Mouse (Mus musculus): Measurements from ENCODE around the gene Rgs6.

Gene Rgs6

DNA sequence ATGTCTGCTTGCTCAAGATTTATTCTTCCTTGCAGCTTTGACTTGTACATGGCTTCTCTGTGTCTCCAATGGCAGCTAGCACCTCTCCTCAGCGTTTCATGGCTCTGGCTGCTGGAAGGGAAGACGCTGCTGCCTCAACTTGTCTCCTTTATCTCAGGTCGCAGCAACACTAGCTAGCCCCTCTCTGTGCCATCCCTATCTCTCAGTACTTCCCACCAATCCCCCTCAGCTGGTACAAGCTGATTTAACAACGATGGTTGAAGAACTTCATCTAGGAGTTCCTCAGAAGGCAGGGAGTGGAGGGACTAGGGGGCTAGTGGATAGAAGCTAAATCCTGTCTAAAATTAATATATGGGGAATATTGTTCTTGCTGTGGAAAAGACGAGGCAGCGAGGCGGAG, 503.9 kb downstream of the Rgs6 start:
- DNase-seq (ENCODE audit: low spot score), result no peak

DNA sequence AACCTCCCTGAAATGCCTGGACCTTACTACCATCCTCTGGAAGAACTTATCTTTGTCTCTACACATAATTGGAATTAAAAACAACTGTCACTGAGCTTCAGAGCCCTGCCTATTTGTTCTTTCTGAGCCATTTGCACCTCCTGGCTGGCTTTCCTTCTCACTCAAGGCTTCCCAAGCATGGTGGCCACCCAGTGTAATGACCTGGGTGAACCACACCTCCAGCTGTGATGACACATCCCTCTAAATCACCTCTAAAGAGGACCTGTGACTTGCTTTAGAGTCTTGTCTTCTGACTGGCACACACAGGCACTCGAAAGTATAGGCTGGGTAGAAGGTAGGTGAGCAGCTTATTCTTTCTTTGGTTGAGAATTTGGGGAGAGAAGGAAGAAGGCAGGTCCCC, 509.7 kb downstream of the Rgs6 start:
- no peak for DNase-seq (ENCODE audit: low spot score)

DNA sequence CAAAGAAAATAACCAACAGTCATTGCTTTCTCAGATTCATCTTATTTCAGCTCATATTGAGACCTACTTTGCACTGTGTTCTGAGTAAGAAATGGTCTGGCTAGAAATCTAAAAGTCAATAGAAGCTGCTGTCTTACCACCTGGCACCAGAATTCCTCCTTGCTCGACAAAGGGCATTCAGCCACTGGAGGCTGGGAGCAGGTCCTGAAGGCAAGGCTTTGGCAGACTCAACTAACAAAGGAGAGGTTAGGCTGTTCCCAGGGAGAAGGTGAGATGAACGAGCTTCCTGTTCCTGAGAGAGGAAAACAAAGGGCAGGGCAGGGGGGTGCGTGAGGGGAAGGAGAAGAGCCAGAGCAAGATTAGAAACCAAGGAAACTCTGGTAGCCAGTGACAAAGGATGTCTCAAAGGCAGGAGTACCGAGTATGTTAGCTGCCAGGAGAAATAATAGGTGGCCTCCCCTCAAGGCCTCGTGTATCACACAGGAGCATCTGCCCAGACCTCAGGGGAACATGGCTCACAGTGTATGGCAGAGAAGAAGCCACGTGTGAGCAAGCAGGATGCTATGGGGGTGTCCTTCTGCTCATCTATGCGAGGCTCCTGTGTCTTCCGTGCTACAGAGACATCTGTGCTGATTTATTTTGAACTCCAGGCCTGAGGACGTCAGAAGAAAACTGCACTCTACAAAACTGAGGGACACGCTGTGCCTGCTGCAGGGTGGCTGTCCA, 510.7 kb downstream of the Rgs6 start:
- no peak for DNase-seq (ENCODE audit: low spot score)

DNA sequence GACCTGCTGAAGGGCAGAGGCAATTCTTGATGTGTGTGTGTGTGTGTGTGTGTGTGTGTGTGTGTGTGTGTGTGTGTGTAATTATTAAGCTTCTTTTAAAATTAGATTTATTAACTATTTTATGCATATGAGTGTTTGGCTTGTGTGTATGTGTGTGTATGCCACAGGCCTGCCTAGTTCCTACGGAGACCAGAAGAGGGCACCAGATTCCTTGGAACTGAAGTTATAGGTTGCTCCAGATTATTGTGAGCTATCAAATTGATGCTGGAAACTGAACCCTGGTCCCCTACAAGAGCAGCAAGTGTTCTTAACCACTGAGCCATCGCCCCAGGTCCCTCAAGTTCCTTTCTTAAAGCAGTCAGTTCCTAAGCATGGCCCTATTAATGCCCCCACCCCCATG, 511.8 kb downstream of the Rgs6 start:
- no peak for DNase-seq (ENCODE audit: low spot score)

DNA sequence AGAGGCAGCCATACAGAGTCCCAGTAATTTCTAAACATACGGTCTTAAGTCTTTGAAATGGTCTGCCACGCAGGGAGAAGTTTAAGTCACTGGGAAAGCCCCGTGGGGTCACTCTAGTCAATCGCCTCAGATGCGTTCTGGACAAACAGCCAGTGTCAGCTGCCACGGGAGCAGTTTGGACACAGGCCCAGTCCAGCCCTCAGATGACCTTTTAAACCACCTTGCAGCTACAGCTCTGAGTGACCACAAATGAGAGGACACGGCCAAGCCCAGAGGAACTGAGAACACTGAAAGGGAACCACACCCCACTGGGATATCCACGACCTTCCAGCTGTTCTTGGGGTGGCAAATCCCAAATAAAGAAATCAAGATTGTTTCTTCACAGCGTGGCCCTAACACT, 512.3 kb downstream of the Rgs6 start:
- no peak for DNase-seq (ENCODE audit: low spot score)

DNA sequence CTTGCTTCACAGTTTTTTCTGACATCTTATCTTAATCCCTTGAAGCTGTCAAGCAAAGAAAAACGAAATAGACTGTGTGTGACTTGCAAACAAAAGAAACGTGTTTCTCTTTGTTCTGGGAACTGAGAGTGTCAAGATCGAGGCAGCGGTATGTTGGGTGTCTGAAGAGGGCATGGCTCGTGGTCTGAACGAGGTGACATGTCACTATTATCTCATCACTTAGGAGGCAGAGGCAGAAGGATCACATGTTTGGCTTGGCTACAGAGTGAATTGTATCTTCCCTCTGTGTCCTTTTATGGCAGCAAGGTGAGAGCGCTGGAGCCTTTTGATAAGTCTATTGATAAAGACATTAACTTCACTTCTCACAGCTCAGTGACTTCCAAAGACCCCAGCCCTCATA, 512.8 kb downstream of the Rgs6 start:
- no peak for DNase-seq (ENCODE audit: low spot score)

DNA sequence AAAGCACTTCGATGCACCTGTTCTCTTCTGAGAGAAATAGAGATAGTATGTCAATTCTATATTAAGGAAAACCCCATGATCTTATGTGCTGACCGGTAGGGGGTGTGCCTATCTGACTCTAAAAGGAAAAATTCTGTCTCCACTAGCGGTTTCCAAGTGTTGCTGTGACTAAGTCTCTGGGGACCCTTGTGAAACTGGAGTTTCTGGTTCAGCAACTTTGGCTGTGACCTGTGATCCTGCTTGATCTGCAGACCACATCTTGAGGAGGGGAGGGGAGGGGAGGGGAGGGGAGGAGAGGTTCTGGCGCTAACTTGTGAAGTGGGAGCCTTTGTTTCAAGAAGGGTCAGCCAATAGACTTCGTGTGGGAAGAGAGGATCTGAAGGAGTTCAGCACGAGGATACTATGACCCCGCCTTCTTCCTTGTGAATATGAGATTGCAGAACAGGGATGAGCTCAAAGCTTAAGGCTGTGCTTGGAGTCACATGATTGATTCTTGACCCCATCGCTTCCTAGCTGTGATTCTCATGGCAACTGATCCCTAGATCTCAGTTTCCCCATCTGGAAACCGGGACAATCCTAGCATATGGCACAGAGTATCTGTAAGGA, 517.5 kb downstream of the Rgs6 start:
- no peak for DNase-seq (ENCODE audit: low spot score)

DNA sequence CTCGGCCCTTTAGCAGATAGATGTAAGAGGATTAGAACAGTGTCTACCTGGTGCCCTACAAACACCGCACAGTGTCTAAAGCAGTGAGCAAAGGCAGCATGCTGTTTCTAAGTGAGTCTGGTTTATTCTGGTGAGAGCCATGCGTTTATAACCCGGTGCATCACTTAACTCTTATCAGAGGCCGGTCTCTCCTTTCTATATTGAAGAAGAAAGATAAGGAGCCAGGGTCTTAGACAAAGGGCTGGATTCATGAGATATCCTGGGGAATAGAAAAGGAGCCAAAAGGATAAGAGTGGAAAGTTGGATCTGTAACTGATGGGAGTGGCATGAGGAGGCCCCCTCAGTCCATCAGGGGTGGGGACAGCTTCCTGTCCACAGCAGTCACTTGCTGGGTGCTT, 518.0 kb downstream of the Rgs6 start:
- DNase-seq (ENCODE audit: low spot score), result no peak

DNA sequence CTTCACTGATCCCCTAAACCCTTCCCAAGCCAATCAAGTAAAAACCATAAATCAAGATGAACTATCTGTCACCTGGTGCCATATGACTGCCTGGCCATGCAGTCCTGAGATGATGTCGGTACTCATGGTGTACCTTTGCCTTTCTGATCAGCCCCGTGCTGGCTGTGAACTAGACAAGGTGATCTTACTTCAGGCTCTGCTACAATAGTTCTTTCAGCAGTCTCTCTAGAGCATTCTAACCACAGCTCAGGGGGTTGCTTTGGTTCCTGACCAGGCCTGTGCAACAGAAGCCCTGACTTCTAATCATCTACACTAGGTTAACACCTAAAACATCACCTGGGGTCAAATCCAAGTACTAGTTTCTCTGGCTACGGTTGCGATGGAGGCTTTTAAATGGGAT, 521.4 kb downstream of the Rgs6 start:
- DNase-seq (ENCODE audit: low spot score), result no peak

DNA sequence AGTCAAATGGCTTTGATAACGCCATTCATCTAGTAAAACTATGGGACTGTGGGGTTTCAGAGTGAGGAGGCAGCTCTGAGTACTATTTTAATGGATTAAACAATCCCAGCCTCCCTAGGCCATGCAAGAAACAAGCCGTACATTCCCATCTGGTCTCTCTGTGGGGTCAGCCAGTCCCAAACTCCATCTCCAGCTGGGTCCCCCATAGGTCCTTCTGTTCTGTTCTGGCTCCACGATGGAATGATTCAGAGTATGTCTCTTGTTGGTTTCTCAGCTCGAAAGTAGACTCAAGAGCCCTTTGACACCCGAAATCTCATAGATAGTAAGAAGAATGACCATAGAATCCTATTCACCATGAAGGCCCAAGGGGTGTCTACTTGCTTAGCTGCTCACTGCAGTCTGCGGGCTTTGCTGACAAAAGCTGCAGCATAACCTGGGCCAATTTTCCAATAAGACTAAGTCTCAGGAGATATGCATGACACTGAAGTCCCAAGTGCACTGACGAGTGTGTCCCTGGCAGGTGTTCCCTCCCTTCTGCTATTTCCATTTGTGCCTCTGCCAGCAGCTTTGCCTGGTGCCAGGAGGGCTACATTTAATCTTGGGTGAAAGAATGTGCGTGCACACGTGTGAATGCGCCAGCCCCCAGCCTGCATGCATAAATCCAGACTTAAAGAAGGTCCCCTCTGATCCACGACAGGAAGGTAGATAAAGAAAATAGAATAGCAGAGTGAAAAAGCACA, 522.0 kb downstream of the Rgs6 start:
- no peak for DNase-seq (ENCODE audit: low spot score)

DNA sequence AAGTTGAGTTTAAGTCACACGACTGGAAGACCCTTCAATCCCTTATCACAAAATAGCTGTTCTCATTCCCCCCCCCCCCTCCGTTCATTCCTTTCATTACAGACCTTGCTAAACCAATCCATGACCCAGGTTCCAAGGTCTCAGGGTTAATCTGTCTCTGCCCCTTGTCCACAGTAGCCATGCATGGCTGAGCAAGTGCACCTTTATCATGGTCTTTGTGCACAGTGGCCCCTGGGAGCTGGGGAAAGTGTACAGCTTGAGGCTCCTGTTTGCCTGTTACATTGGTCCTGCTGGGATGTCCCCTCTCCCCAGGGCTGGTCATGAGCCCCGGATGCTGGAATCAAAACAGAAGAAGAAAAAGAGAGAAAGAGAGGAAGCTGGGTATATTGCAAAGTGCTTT, 522.6 kb downstream of the Rgs6 start:
- no peak for DNase-seq (ENCODE audit: low spot score)

DNA sequence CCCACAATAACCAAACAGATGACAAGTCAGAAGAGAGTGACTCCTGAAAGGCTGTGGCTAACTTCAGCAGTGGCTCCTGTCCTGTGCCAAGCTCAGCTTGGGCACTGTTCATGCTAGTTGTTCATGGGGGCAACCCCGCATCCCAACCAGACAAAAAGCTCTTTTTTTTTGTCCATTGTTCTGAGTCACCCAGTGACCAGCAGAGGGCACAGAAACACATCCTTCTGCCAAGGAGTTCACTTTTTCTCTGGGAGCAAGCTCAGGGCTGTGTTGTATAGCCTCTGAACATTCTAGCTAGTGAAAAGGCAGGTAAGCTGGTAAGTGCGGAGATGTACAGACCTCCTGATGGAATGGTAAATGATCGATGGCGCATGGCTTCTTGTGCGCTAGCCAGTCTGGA, 524.2 kb downstream of the Rgs6 start:
- no peak for DNase-seq (ENCODE audit: low spot score)

DNA sequence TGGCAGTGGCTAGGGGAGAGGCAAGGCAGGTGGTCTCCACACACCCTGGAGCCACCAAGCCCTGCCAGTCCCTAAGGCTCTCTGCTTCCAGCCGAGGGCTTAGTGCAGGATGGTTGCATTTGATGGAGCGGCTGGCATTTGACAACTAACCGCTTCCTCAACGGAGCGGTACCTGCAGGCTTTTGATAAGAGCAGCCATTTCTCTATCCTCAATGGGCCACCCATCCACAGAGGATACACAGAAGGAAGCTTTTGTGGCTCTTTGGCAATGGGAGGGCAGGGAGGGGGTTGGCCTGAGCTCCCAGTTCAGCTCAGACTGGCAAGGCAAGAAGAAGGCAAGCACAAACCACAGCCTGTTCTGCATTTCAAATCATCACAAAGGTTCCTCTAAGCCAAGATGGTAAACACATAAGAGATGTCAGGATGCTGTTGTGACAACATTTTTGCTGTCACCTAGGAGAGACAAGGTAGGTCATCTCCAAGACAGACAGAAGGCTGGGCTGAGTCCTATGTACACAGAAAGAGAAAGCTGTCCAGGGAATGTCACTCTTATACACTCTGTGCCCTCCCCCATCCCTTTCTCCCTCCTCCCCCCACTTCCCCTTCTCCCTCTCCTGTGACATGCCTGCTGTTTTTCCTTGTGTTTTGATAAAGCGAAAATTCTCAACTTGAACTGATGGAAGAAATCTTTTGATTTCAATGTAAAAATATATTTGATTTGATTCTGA, 525.0 kb downstream of the Rgs6 start:
- peak; percentile 49 for DNase-seq (ENCODE audit: low spot score)

DNA sequence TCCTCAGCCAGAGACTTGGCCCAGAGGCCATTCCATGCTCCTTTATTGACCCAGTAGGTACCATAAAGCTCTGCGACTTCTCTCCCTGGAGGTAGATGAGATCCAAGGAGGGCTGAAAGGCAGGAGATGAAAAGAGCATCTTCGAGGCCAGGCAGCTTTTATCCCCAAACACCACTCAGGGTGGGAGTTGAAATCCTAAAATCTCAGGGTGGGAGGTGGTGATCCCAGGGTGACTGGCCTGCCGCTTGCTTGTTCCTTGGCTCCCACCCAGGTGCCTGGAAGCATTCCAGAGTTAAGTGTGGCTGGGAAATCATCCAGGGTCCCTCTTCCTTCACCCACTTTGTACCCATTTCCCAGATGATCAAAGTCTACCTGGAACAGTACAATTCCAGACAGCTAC, 525.9 kb downstream of the Rgs6 start:
- no peak for DNase-seq (ENCODE audit: low spot score)

DNA sequence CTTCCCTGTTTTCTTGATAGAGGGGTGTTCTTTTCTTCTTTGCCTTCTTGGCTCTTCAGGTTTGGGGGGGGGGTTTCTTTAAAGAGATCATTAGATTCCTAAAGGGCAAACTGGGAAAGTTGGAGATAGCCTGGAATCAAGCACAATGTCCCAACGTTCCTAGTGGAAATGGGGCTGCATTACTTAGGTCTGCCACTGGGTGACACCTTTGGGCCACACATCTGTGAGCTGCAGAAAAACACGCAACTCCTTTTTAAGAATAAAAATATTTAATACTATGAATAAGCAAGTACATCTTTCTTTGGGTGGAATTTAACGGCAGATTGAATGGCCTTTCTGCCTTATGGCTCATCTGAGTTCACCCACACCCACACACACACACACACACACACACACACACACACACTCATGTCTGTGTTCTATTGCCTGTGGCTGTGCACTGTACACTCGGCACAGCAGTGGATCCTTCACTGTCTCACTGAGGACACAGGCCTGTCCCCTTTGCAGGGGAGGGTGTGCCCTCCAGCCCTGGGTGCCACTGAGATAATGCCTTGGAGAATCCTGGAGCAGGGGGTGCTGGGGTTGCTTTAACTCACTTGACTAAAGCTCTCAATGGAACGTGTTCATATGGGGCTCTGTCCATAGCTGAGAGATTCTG, 526.4 kb downstream of the Rgs6 start:
- DNase-seq (ENCODE audit: low spot score), result peak; percentile 40

DNA sequence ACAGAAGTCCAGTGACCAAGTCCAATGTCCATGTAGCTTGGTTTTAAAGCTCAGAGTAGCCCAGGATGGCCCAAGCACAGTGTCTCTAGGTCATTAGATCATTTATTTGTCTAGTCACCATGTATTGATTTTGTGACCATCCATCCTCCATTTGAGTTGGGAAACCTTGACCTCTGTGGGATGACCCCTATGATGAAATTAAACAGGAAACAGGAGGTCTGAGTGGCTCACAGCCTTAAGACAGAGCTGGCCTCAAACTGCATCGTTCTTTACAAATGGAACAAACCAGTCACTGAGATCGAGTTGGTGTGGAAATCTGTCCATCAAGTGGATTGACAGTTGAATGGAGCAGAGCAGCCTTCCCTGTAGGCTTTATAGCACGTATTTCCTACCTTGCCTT, 536.0 kb downstream of the Rgs6 start:
- DNase-seq (ENCODE audit: low spot score), result no peak

DNA sequence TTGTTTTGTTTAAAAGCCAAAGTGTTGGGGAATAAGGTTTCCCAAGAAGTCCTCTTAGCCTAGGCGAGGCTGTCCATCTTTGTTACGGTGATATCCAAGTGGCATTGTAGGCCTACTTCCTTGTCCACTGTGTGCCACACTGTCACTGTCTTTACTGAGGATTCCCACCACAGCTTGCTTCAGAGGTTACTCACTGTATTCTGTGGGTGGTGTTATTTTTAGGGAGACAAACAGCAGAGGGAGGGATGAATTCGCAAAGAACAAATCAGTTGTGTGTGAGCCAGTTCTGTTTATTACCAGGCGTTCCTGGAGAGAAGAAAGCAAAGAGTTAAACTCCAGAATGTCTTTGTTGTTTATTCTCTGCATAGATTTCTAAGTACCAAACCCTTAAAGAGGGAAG, 537.2 kb downstream of the Rgs6 start:
- DNase-seq (ENCODE audit: low spot score), result no peak

DNA sequence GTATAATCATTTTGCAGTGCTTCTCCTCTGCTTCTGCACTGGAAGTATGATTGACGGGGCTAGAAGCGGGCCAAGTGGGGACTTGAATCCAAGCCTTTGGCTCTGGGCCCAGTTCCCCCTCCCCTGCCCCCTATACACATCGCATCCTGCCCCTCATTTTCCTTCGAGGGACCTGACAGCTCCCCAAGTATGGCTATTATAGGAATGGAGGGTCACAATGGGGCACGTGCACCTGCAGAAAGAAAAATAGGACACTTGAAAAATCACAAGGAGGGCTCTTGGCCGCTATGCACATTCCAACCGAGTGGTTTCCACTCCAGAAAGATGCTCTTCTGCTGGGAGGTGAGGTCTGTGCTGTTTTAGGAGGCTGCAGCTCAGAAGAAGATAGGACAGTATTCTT, 538.8 kb downstream of the Rgs6 start:
- DNase-seq (ENCODE audit: low spot score), result no peak

DNA sequence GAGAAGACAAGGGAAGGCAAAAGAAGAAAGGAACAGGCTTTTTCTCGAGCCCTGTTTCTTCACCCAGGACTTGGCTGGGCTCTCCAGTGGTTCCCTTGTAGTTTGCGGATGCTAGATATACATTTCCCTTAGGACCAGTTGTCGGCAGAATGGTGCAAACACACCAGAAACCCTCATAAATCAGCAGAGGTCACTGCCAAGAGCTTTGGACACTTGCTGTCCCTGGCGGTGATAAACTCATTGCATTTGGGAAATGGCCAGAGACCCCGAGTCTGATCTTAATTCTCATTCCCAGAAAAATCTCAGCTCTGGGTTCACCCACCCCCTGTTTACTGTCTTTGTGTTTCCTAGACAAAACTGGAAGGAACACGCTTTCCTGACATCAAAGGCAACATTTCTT, 539.9 kb downstream of the Rgs6 start:
- no peak for DNase-seq (ENCODE audit: low spot score)

DNA sequence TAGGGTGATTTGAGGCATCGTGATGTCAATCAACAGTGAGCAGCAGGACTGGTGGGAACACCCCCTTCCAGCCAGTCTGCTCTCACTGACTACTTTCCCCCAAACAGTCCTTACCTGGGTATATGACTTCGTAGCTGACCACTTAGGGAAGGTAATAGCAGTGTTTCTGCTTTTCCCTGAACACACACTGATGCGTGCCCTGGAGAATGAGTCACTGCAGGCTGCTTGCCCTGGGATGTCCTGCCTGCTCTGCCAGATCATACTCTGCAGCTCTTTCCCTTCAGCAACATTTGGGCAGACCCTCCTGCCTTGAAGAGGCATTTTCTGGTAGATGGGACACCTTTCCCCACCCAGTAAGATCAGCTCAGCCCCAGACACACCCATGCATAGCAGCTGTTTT, 540.5 kb downstream of the Rgs6 start:
- DNase-seq (ENCODE audit: low spot score), result no peak

DNA sequence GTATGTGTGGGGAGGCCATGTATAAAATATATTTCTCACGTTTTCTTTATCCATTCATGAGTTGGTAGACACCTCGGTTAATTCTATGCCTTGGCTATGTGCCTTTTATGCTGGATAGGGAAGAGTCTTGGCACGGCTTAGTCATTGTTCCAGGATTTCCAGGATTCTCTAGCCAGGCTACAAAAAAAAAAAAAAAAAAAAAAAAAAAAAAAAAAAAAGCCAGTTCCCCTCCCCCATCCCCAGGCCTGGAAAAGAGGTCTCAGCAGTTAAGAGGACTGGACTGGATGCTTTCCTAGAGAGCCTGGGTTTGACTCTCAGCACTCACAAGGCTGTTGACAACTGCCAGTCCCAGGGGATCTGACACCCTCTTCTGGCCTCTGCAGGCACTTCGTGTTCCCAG, 543.3 kb downstream of the Rgs6 start:
- no peak for DNase-seq (ENCODE audit: low spot score)

DNA sequence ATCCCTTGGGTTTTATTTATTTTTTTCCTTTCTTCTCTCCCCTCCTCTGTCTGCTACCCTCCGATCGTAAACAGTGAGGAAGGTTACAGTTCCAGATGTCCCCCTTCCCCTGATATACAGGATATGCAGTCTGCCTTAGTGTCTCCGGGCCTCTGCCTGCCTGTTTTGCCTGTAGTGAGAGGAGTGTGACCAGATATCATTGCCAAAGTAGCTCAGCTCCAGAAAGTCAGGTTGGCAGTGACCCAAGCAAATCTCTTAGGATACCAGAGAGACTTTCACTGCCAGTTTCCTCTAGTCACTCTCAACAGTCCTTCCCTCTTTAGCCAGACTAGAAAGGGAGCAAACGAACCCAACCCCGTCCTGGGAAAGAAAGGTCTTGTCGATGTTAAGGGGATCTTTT, 545.7 kb downstream of the Rgs6 start:
- DNase-seq (ENCODE audit: low spot score), result no peak
